Mouse (Mus musculus) heart, embryonic 14.5 days (tissue): ENCODE results near the gene Zfp449. TPM values are rescaled to one million over a fixed set of nuclear protein-coding genes. Genes with fewer than 3 reads are reported as not detected.

Experiments used
- ATAC-seq: fragments of 200-750 bp; cut with Nextera tagmentation; 2 replicates; pipeline ENCODE4 v1.8.0; 2017; ENCODE audit warnings: low read depth, moderate TSS enrichment; ENCODE audit not compliant: insufficient number of reproducible peaks, insufficient read depth, low FRiP score
- H3K27ac ChIP-seq, 2 experiments: fragments of 200-500 bp in 1 of 2; fragments of 300-500 bp in 1 of 2; sonication (generic) in 1 of 2; replicated peaks in 1 of 2; 2 replicates each; pipeline ENCODE4 v1.5.1; 2012 to 2014; ENCODE audit warnings: low read depth in 2 of 2, low read length in 2 of 2, control low read depth in 1 of 2, mild to moderate bottlenecking in 1 of 2, mixed read lengths in 1 of 2; ENCODE audit not compliant: control insufficient read depth in 1 of 2, insufficient read depth in 1 of 2
- H3K27me3 ChIP-seq: fragments of 300-500 bp; sonication (generic); 2 replicates; pipeline ENCODE4 v1.6.1; 2014; ENCODE audit warnings: mild to moderate bottlenecking, low read length, control low read depth; ENCODE audit not compliant: control insufficient read depth, insufficient read depth
- H3K36me3 ChIP-seq: fragments of 300-500 bp; sonication (generic); 2 replicates; pipeline ENCODE4 v1.6.1; 2014; ENCODE audit warnings: mild to moderate bottlenecking, control low read depth, low read length, mixed read lengths; ENCODE audit not compliant: control insufficient read depth, insufficient read depth
- H3K4me1 ChIP-seq, 2 experiments: fragments of 200-500 bp in 1 of 2; fragments of 300-500 bp in 1 of 2; sonication (generic) in 1 of 2; 2 replicates each; pipeline ENCODE4 v1.6.1; 2012 to 2014; ENCODE audit warnings: low read length in 2 of 2, control low read depth in 1 of 2, mixed read lengths in 1 of 2; ENCODE audit not compliant: control insufficient read depth in 2 of 2, insufficient read depth in 2 of 2
- H3K4me2 ChIP-seq: fragments of 300-500 bp; sonication (generic); 2 replicates; pipeline ENCODE4 v1.6.1; 2014; ENCODE audit warnings: mild to moderate bottlenecking, low read length
- H3K4me3 ChIP-seq, 2 experiments: fragments of 200-500 bp in 1 of 2; fragments of 300-500 bp in 1 of 2; sonication (generic) in 1 of 2; 2 replicates each; pipeline ENCODE4 v1.5.1; 2012 to 2014; ENCODE audit warnings: low read length in 2 of 2, mild to moderate bottlenecking in 2 of 2, control low read depth in 1 of 2, low read depth in 1 of 2, moderate library complexity in 1 of 2; ENCODE audit not compliant: control insufficient read depth in 1 of 2, insufficient read depth in 1 of 2
- H3K9ac ChIP-seq: fragments of 300-500 bp; sonication (generic); 2 replicates; pipeline ENCODE4 v1.6.1; 2014; ENCODE audit warnings: mild to moderate bottlenecking, low read length
- H3K9me3 ChIP-seq: fragments of 300-500 bp; sonication (generic); 2 replicates; pipeline ENCODE4 v1.6.1; 2016; ENCODE audit warnings: low read length, control low read depth; ENCODE audit not compliant: control insufficient read depth
- WGBS: fragments of 180-500 bp; shearing (Covaris S2); extraction: QIAGEN DNeasy Blood & Tissue Kit; methylation state at CpG from one replicate; pipeline ENCODE4 v1.1.7; 2014; 5-methylcytosine and 5-hydroxymethylcytosine counted together
- polyA plus RNA-seq: library from polyadenylated mRNA; unstranded; fragments of >200 nt; fragmentation: Nextera tagmentation; extraction: Ambion mirVana; gene quantifications from 2 replicates; pipeline ENCODE4 v1.2.1, GENCODE M21; 2014

Gene Zfp449
- 8.2 and 10.2 TPM in 2 replicates for polyA plus RNA-seq

GRCm38 (mm10) chrX:56346176-56346931 is at the start of gene Zfp449:
Gene Zfp449 (plus strand): TSS chrX:56346400.
- H3K4me3 ChIP-seq: peak within 1 kb of the TSS; percentile 61 to 79
- 17% methylated on average over 39 of the region's 39 CpGs for WGBS
- H3K36me3 ChIP-seq: no peaks in the 10 kb centered on the region
- H3K4me2 ChIP-seq: peak within 1 kb of the TSS; percentile 59
- peak; percentile 91 for ATAC-seq
- H3K27ac ChIP-seq: peak within 1 kb of the TSS; percentile 37 to 64; a peak in 2 of 4 replicates
- H3K4me1 ChIP-seq: no peaks in the 10 kb centered on the region; a peak in 1 of 4 replicates
- H3K9ac ChIP-seq: peak within 1 kb of the TSS; percentile 77
- H3K27me3 ChIP-seq: no peaks in the 10 kb centered on the region
- no peaks in the 10 kb centered on the region for H3K9me3 ChIP-seq

GRCm38 (mm10) chrX:56307597-56307996 is 38.6 kb upstream of the Zfp449 start:
- H3K27me3 ChIP-seq: no peaks in the 10 kb centered on the region
- no peak overlapping the region for H3K4me3 ChIP-seq
- no peak overlapping the region for H3K4me2 ChIP-seq
- H3K9ac ChIP-seq: no peak overlapping the region
- no peak for ATAC-seq
- no peaks in the 10 kb centered on the region for H3K4me1 ChIP-seq
- H3K27ac ChIP-seq: no peak overlapping the region
- no peaks in the 10 kb centered on the region for H3K9me3 ChIP-seq
- WGBS: 70% methylated on average over 5 of the region's 5 CpGs
- H3K36me3 ChIP-seq: no peaks in the 10 kb centered on the region

GRCm38 (mm10) chrX:56312813-56313212 is 33.4 kb upstream of the Zfp449 start:
- Histone ChIP-seq H3K27ac (no peak overlapping the region), H3K27me3 (no peaks in the 10 kb centered on the region), H3K36me3 (no peaks in the 10 kb centered on the region), H3K4me2 (no peak overlapping the region), H3K4me3 (no peak overlapping the region), H3K9me3 (no peaks in the 10 kb centered on the region), H3K4me1 (no peaks in the 10 kb centered on the region), H3K9ac (no peak overlapping the region)
- WGBS: 53% methylated on average over 1 of the region's 1 CpGs
- ATAC-seq: no peak

DNA sequence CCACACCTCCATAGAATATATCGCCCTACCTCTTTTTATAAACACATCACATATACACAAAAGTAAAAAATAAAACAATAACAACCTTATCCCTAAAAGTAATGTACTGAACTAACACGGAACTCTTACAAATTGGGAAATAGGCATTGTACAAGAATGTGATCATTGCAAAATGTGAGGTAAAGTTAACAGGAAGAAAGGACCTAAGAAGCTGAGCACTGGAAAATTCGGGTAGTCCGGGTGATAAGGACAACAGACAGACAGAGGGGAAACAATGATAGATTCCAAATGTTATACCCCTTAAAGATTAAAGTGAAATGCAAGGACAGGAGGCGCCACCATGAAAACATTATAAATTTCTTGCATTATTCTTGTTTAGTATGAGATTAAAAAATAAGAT is 24.1 kb upstream of the Zfp449 start:
- Histone ChIP-seq H3K36me3 (no peaks in the 10 kb centered on the region), H3K27me3 (no peaks in the 10 kb centered on the region), H3K9ac (no peak overlapping the region), H3K4me1 (no peaks in the 10 kb centered on the region), H3K9me3 (no peaks in the 10 kb centered on the region), H3K4me2 (no peak overlapping the region), H3K4me3 (no peak overlapping the region), H3K27ac (no peak overlapping the region)
- no peak for ATAC-seq
- WGBS: 56% methylated on average over 5 of the region's 5 CpGs

GRCm38 (mm10) chrX:56322731-56323130 is 23.5 kb upstream of the Zfp449 start:
- Histone ChIP-seq H3K4me1 (no peaks in the 10 kb centered on the region), H3K9ac (no peak overlapping the region), H3K27ac (no peak overlapping the region), H3K4me2 (no peak overlapping the region), H3K27me3 (no peaks in the 10 kb centered on the region), H3K9me3 (no peaks in the 10 kb centered on the region), H3K36me3 (no peaks in the 10 kb centered on the region), H3K4me3 (no peak overlapping the region)
- 78% methylated on average over 2 of the region's 2 CpGs for WGBS
- no peak for ATAC-seq

GRCm38 (mm10) chrX:56332046-56332445 is 14.2 kb upstream of the Zfp449 start:
- Histone ChIP-seq H3K4me1 (no peaks in the 10 kb centered on the region), H3K4me3 (no peak overlapping the region), H3K27me3 (no peaks in the 10 kb centered on the region), H3K36me3 (no peaks in the 10 kb centered on the region), H3K9me3 (no peaks in the 10 kb centered on the region), H3K27ac (no peak overlapping the region), H3K4me2 (no peak overlapping the region), H3K9ac (no peak overlapping the region)
- WGBS: 49% methylated on average over 3 of the region's 3 CpGs
- no peak for ATAC-seq

GRCm38 (mm10) chrX:56340305-56340704 is 5.9 kb upstream of the Zfp449 start:
- Histone ChIP-seq H3K27ac (no peak overlapping the region), H3K4me2 (no peak overlapping the region), H3K9me3 (no peaks in the 10 kb centered on the region), H3K36me3 (no peaks in the 10 kb centered on the region), H3K27me3 (no peaks in the 10 kb centered on the region), H3K4me1 (no peaks in the 10 kb centered on the region), H3K9ac (no peak overlapping the region), H3K4me3 (no peak overlapping the region)
- ATAC-seq: no peak

GRCm38 (mm10) chrX:56342921-56343320 is 3.3 kb upstream of the Zfp449 start:
- Histone ChIP-seq H3K4me3 (no peak overlapping the region), H3K36me3 (no peaks in the 10 kb centered on the region), H3K4me1 (no peaks in the 10 kb centered on the region; a peak in 1 of 4 replicates), H3K27ac (no peak overlapping the region), H3K4me2 (no peak overlapping the region), H3K9ac (no peak overlapping the region), H3K9me3 (no peaks in the 10 kb centered on the region), H3K27me3 (no peaks in the 10 kb centered on the region)
- WGBS: 73% methylated on average over 3 of the region's 3 CpGs
- ATAC-seq: no peak
